Mouse (Mus musculus) spleen, adult 18-20 months (tissue): ENCODE data around the gene Gm10401.
"Not testable (repeated sequence)": the region's sequence is repeated elsewhere in the genome, so short reads cannot be mapped to it uniquely, and the experiment has no call there.

Experiments
- DNase-seq, 2 experiments: peaks; one replicate each; pipeline ENCODE4 v3.0.0; 2022; ENCODE audit warnings: mixed read lengths in 2 of 2

Gene Gm10401

GRCm38 (mm10) chr5:115117467-115117866 lies 19.4 kb upstream of the Gm10401 start:
- DNase-seq = no peak

- DNase-seq = no peak
These were observed 18.3 kb upstream of the Gm10401 start for GRCm38 (mm10) chr5:115116426-115116825.

- no peak for DNase-seq
These were observed 16.4 kb upstream of the Gm10401 start for GRCm38 (mm10) chr5:115114501-115114900.

- DNase-seq = no peak
These were observed 15.1 kb upstream of the Gm10401 start for GRCm38 (mm10) chr5:115113244-115113643.

- no peak for DNase-seq
These were observed 13.1 kb upstream of the Gm10401 start for GRCm38 (mm10) chr5:115111156-115111555.

GRCm38 (mm10) chr5:115103253-115103652 lies 5.2 kb upstream of the Gm10401 start:
- DNase-seq = not testable (repeated sequence)

GRCm38 (mm10) chr5:115102231-115102630 lies 4.1 kb upstream of the Gm10401 start:
- no peak for DNase-seq

- DNase-seq = no peak
These were observed 2.4 kb upstream of the Gm10401 start for GRCm38 (mm10) chr5:115100473-115100872.

- DNase-seq = no peak
These were observed 1.9 kb upstream of the Gm10401 start for GRCm38 (mm10) chr5:115099991-115100390.

GRCm38 (mm10) chr5:115099530-115099929 lies 1.4 kb upstream of the Gm10401 start:
- no peak for DNase-seq

- no peak for DNase-seq
These were observed 6.3 kb downstream of the Gm10401 start for GRCm38 (mm10) chr5:115091776-115092175.

GRCm38 (mm10) chr5:115091015-115091414 lies 7.1 kb downstream of the Gm10401 start:
- DNase-seq = no peak

- DNase-seq = no peak
These were observed 8.4 kb downstream of the Gm10401 start for GRCm38 (mm10) chr5:115089592-115090268.

- DNase-seq = no peak
These were observed 12.4 kb downstream of the Gm10401 start for GRCm38 (mm10) chr5:115085675-115086074.

GRCm38 (mm10) chr5:115083492-115083891 lies 14.6 kb downstream of the Gm10401 start:
- DNase-seq = no peak

- DNase-seq = no peak
These were observed 16.5 kb downstream of the Gm10401 start for GRCm38 (mm10) chr5:115081636-115082035.

GRCm38 (mm10) chr5:115076144-115076901 lies 21.8 kb downstream of the Gm10401 start:
- DNase-seq = peak; percentile 44 to 72

GRCm38 (mm10) chr5:115074749-115075148 lies 23.3 kb downstream of the Gm10401 start:
- DNase-seq = no peak

- DNase-seq = not testable (repeated sequence)
These were observed 24.8 kb downstream of the Gm10401 start for GRCm38 (mm10) chr5:115073306-115073705.

GRCm38 (mm10) chr5:115072143-115072542 lies 26.0 kb downstream of the Gm10401 start:
- DNase-seq = no peak

GRCm38 (mm10) chr5:115071096-115071901 lies 26.8 kb downstream of the Gm10401 start:
- no peak for DNase-seq

- DNase-seq = no peak
These were observed 27.6 kb downstream of the Gm10401 start for GRCm38 (mm10) chr5:115070457-115070856.

GRCm38 (mm10) chr5:115069611-115070010 lies 28.5 kb downstream of the Gm10401 start:
- DNase-seq = no peak
